Mouse (Mus musculus): ENCODE measurements at regions not wholly inside any gene's neighbourhood (a gene's known extent, or its start where the extent isn't known, plus 50 kb on each side); places are given as distances from the start of the nearest gene placed in this dataset.

DNA sequence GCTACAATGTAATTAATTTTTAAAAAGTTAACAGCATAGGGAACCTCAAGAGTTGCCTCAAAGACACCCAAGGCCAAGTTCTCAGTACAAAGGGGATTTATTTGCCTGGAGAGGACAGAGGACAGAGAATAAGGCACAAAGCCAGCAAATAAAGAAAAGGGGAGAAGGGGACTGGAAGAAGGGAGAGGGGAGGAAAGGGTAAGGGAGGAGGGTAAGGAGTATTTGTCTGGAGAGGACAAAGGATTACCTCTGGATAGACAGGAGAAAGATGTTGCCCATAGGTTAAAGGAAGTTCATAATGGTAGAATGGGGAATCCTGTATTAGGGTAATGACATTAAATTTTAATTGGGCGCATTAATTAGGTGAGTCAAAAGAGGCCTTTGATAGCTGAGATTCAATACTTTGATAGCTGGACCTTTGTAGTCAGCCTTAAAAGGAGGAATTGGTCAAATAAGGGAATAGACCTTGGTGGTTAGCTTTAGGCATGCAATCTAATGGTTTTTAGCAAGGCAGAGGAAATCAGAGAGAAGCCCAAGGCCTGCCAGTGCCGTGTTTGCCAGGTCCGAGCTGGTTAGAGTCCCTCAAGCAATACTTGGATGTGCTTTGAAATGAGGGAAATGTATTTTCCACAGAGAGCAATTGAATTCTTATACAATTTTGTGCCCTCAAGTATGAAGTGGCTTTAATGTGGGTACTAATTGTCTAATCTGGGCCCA, 164.8 kb upstream of the Gnpda2 start:
- Histone ChIP-seq H3K36me3 (no peaks in the 10 kb centered on the region), H3K4me2 (replicated peaks) (no peak overlapping the region), H3K9me3 (no peaks in the 10 kb centered on the region), H3K27ac (no peak overlapping the region), H3K9ac (no peak overlapping the region), H3K4me1 (replicated peaks) (no peaks in the 10 kb centered on the region), H3K4me3 (replicated peaks) (no peak overlapping the region), H3K27me3 (replicated peaks) (no peaks in the 10 kb centered on the region)
- WGBS = 90% methylated on average over 3 of the region's 3 CpGs
- ATAC-seq = no peak

DNA sequence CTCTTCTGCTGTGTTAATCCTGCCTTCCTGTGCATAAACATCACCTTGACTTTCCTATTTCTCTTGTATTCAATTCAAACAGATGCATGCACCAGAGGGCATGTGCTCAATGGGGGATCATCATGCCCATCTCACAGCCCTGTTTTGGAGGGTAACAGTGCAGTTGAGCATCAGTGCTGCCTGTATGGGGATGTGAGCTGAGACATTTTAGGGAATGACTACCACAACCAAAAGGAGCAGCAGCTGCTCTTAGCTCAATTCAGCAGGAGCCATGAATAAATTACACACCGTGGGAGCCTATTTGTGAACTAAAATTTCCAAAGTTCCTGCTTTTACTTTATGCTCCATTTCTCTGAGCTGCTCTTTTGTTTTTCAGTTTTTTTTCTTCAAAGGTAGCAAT, 164.2 kb upstream of the Gnpda2 start:
- 81% methylated on average over 1 of the region's 1 CpGs for WGBS
- H3K9me3 ChIP-seq = no peaks in the 10 kb centered on the region

DNA sequence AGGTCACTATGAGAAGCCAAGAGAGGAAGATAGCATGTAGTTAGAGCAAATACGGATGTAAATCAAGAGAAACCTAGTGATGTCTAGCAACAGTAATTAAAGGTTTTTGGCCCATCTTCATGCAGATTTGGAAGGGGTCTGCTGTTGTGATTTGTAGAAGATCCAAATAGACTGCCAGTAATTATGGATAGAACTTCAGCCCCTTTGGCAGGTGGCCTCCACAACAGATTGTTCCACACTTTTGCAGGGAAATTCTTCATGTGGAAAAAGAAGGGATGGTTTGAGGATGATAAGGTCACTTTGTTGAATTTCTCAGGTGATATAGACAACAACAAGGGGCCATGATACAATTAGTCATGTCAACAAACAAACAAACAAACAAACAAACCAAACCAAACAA, 148.4 kb upstream of the Gnpda2 start:
- Histone ChIP-seq H3K36me3 (no peaks in the 10 kb centered on the region), H3K4me1 (replicated peaks) (no peaks in the 10 kb centered on the region), H3K9me3 (no peaks in the 10 kb centered on the region), H3K9ac (no peak overlapping the region), H3K4me3 (replicated peaks) (no peak overlapping the region), H3K27ac (no peak overlapping the region), H3K4me2 (replicated peaks) (no peak overlapping the region), H3K27me3 (replicated peaks) (no peaks in the 10 kb centered on the region)
- 76% methylated on average over 1 of the region's 1 CpGs for WGBS
- ATAC-seq = no peak

More for the DNA sequence above, 164.2 kb upstream of the Gnpda2 start:
- H3K4me2 ChIP-seq (replicated peaks) = no peak overlapping the region
- H3K27me3 ChIP-seq (replicated peaks) = no peaks in the 10 kb centered on the region
- no peak overlapping the region for H3K4me3 ChIP-seq (replicated peaks)
- no peak overlapping the region for H3K9ac ChIP-seq
- no peaks in the 10 kb centered on the region for H3K4me1 ChIP-seq (replicated peaks)
- H3K27ac ChIP-seq = no peak overlapping the region
- no peaks in the 10 kb centered on the region for H3K36me3 ChIP-seq
- no peak for ATAC-seq

DNA sequence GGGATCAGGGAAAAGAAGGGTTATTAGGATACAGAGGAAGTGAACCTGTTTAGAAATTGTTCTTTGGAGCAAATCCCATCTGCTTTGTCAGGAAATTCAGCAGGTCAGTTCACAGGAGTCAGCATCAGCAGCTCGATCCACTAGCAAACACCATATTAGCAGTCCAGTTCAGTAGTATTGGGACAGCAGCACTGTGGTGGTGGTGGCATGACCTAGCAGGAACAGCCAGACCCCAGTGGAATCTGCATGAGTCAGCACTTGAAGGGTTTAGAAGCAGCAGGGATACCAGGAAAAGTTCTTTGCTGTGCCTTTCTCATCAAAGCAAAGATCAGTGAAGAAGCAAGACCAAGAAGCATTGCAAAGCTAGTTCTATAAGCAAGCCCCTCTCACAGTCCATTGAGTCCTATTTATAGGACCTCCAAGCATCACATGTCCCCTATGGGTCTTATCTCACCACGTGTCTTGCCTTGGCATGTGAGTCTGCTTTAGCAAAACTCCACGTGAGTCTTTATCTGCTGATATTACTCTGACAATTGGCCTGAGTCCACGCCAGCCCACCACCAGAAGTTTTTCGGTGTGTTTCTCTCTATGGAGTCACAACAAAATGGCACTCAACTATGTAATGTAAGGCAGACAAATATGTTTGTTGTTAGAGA, 129.3 kb upstream of the Gnpda2 start:
- H3K27me3 ChIP-seq (replicated peaks) = no peaks in the 10 kb centered on the region
- no peaks in the 10 kb centered on the region for H3K36me3 ChIP-seq
- no peak overlapping the region for H3K4me2 ChIP-seq (replicated peaks)
- H3K27ac ChIP-seq = no peak overlapping the region
- H3K9ac ChIP-seq = no peak overlapping the region
- no peaks in the 10 kb centered on the region for H3K9me3 ChIP-seq
- H3K4me3 ChIP-seq (replicated peaks) = no peak overlapping the region
- 81% methylated on average over 5 of the region's 5 CpGs for WGBS
- no peaks in the 10 kb centered on the region for H3K4me1 ChIP-seq (replicated peaks)
- ATAC-seq = no peak

DNA sequence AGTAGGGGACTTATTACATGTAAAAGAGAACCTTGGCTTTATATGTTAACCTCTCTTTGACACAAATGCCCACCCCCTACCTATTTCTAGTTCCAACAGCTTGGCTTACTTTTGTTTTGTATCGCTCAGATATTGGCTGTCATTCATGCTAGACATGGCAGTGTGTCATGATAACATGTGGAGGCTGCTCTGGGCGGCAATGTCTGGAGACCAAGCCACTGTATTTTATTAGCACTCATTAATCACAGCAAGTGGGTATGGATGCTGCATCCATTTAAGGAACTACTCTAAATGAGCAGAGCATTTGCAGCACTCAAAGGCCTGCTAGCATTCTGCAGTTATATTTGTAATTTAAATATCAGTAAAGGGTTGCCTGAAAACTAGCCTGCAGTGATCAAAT, 123.9 kb upstream of the Gnpda2 start:
- H3K4me1 ChIP-seq (replicated peaks) = no peaks in the 10 kb centered on the region
- no peaks in the 10 kb centered on the region for H3K36me3 ChIP-seq
- ATAC-seq = no peak
- no peak overlapping the region for H3K9ac ChIP-seq
- WGBS = 70% methylated on average over 2 of the region's 2 CpGs
- H3K4me2 ChIP-seq (replicated peaks) = no peak overlapping the region
- no peaks in the 10 kb centered on the region for H3K27me3 ChIP-seq (replicated peaks)
- H3K9me3 ChIP-seq = no peaks in the 10 kb centered on the region
- H3K27ac ChIP-seq = no peak overlapping the region
- no peak overlapping the region for H3K4me3 ChIP-seq (replicated peaks)

DNA sequence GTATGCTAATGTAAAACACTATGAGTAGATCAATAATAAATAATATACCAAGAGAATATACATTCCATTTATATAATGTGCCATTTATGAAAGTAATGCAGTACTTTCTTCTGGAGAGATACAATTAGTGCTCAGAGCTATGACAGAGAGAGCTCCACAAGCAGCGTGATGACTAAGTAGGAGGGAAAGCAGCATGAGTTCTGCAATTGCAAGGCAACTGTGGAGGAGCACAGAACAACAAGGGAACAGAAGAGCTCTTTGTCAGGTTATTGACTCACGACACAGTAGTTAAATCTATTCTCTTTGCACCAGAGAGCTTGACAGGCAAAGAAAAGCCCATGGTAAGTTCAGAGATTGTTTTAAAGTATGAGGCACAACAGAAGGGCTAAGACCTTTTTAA, 115.0 kb upstream of the Gnpda2 start:
- Histone ChIP-seq H3K27me3 (replicated peaks) (no peaks in the 10 kb centered on the region), H3K36me3 (no peaks in the 10 kb centered on the region), H3K9me3 (no peaks in the 10 kb centered on the region), H3K4me1 (replicated peaks) (no peaks in the 10 kb centered on the region), H3K27ac (no peak overlapping the region), H3K4me2 (replicated peaks) (no peak overlapping the region), H3K4me3 (replicated peaks) (no peak overlapping the region), H3K9ac (no peak overlapping the region)
- 52% methylated on average over 2 of the region's 2 CpGs for WGBS
- ATAC-seq = no peak

DNA sequence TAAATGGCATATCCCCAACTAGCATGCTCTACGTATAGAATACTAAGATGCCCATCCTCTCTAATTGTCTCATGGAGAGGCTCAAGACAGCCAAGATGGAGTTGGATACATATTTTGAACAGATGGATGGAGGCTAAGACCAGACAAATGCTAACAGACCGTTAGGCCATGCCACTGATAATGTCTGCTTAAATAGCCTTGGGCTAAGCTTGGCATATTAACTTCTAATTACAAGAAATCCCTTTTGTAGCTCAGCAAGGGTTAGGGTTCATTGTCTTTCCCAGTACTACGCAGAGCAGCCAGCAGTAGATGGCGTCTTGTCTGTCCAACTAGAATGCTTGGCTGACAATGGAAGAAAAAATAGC, 113.0 kb upstream of the Gnpda2 start:
- 72% methylated on average over 4 of the region's 4 CpGs for WGBS
- no peak overlapping the region for H3K9ac ChIP-seq
- no peak for ATAC-seq

DNA sequence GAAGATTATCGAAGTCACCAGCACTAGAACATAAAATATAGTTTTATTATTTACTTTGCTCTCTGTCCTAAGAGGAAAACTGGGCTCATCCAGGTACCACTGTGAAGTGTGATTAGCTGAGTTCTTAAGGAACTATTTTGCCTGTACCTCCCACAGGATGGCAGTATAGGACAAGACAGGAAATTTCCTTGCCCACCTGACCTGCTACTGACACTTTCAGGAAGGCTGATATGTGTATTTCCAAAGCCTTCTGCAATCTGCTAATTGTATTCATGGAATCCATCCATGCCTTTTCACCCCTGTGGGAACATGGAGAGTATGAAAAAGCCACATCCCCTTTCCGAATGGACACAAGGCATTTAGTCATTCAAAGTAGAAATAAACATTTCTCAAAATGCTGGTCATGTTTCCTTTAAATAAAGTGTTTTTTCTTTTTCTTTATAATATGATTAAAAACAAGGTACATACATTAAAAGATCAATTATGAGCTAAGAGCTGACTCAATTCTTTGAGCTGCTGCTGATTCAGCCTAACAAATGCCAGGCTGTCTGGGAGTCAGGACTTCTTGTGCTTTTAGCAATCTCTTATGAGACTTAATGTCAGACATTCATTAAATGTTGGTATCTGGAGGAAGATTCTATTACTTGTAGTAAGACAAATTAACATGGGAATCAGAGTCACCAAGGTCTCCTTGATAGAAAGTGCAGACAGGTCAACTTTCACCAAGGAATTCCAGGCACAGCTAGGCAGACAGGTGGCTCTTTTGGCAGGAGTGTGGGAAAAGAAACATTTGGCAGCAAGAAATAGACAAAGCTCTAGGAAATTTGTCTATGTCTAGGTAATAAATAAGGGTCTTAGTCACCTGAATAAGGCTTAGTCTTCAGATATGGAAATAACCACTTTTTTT, 112.4 kb upstream of the Gnpda2 start:
- no peaks in the 10 kb centered on the region for H3K9me3 ChIP-seq
- no peak overlapping the region for H3K4me3 ChIP-seq (replicated peaks)
- 67% methylated on average over 2 of the region's 2 CpGs for WGBS
- H3K27ac ChIP-seq = no peak overlapping the region
- no peak overlapping the region for H3K9ac ChIP-seq
- no peaks in the 10 kb centered on the region for H3K4me1 ChIP-seq (replicated peaks)
- no peaks in the 10 kb centered on the region for H3K27me3 ChIP-seq (replicated peaks)
- H3K4me2 ChIP-seq (replicated peaks) = no peak overlapping the region
- ATAC-seq = no peak
- H3K36me3 ChIP-seq = no peaks in the 10 kb centered on the region

More for the DNA sequence above, 113.0 kb upstream of the Gnpda2 start:
- H3K4me3 ChIP-seq (replicated peaks) = no peak overlapping the region
- H3K27me3 ChIP-seq (replicated peaks) = no peaks in the 10 kb centered on the region
- no peak overlapping the region for H3K4me2 ChIP-seq (replicated peaks)
- no peaks in the 10 kb centered on the region for H3K9me3 ChIP-seq
- H3K36me3 ChIP-seq = no peaks in the 10 kb centered on the region
- no peaks in the 10 kb centered on the region for H3K4me1 ChIP-seq (replicated peaks)
- no peak overlapping the region for H3K27ac ChIP-seq

DNA sequence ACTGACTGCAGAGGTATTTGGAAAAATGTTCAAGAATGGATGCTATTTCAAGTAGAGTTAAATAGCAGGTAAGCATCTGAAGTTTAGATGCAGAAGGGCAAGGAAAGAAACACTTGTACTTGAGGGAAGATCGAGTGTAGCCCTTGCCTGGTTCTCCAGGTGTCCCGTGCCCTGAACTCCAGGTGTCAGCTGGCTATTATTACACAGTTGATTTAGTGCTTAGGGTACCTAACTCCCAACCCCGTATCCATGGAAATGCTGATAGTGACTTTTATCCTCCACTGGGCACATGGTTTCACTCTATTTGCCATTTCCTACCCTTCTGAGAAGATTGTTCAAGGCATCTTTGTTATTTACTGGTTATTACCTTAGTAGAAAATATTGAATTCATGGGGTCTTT, 86.6 kb upstream of the Gnpda2 start:
- Histone ChIP-seq H3K27me3 (replicated peaks) (no peaks in the 10 kb centered on the region), H3K9me3 (no peaks in the 10 kb centered on the region), H3K4me1 (replicated peaks) (no peaks in the 10 kb centered on the region), H3K4me2 (replicated peaks) (no peak overlapping the region), H3K9ac (no peak overlapping the region), H3K27ac (no peak overlapping the region), H3K36me3 (no peaks in the 10 kb centered on the region), H3K4me3 (replicated peaks) (no peak overlapping the region)
- peak; percentile 74 for ATAC-seq
- 49% methylated on average over 3 of the region's 3 CpGs for WGBS

DNA sequence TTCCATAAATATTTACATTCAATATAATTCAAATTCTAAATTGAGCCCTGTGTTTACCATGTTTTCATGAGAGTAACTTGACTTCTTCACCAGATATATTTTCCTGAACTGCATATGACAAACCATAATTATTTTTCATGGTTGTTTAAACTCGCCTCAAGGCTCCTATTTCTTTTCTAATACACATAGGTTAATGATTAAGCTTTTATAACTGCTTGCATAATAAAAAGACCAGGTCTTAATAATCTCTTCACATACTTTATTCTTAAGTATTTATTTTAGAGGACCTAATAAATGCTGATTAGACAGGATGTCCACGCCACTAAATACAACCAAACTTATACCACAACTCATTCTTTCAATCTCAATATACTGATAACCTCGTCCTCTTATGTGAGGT, 86.1 kb upstream of the Gnpda2 start:
- peak; percentile 72 for ATAC-seq
- H3K9ac ChIP-seq = no peak overlapping the region
- no peak overlapping the region for H3K27ac ChIP-seq
- H3K27me3 ChIP-seq (replicated peaks) = no peaks in the 10 kb centered on the region
- no peaks in the 10 kb centered on the region for H3K36me3 ChIP-seq
- H3K4me2 ChIP-seq (replicated peaks) = no peak overlapping the region
- 59% methylated on average over 3 of the region's 3 CpGs for WGBS
- no peaks in the 10 kb centered on the region for H3K9me3 ChIP-seq
- no peak overlapping the region for H3K4me3 ChIP-seq (replicated peaks)
- no peaks in the 10 kb centered on the region for H3K4me1 ChIP-seq (replicated peaks)

DNA sequence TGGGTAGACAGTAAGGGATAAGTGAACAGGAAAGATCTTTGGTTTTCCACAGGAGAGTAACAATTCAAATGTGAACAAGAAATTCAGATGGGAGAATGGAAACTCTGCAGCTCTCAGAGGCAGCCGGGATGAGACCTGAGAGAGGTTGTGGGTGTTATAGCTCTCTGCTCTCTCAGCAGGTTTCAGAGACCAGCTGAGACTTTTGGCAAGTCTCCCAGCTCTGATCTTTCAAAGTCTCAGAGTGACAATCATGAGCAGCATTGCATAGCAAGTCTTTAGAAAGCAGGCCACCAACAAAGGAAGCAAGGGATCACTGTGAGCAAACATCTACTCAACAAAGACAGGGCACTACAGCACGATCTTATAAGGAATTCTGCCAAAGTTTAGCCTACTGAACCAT, 73.4 kb upstream of the Gnpda2 start:
- 62% methylated on average over 2 of the region's 2 CpGs for WGBS
- Histone ChIP-seq H3K4me1 (replicated peaks) (no peaks in the 10 kb centered on the region), H3K4me2 (replicated peaks) (no peak overlapping the region), H3K4me3 (replicated peaks) (no peak overlapping the region), H3K27me3 (replicated peaks) (no peaks in the 10 kb centered on the region), H3K9me3 (no peaks in the 10 kb centered on the region), H3K36me3 (no peaks in the 10 kb centered on the region), H3K27ac (no peak overlapping the region), H3K9ac (no peak overlapping the region)
- ATAC-seq = no peak

DNA sequence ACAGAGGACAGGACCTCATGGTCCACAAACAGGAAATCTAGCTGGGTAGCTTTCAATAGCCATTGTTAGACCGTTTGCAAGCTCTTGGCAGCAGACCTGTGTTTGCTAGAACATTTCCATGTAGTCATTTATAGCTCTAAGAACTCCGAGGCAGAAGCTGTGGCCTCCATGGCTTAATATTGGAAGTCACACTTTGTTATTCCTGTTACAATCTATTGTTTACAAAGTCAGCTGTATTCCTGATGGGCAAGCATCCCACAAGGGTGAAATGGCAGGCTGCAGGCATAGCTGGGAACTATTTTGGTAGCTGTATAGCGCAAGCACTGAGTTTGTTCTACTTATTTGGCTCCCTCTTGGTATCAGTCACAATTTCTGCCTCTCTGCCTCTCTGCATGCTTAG, 71.8 kb upstream of the Gnpda2 start:
- Histone ChIP-seq H3K4me2 (replicated peaks) (no peak overlapping the region), H3K9me3 (no peaks in the 10 kb centered on the region), H3K27me3 (replicated peaks) (no peaks in the 10 kb centered on the region), H3K4me3 (replicated peaks) (no peak overlapping the region), H3K36me3 (no peaks in the 10 kb centered on the region), H3K9ac (no peak overlapping the region), H3K4me1 (replicated peaks) (no peaks in the 10 kb centered on the region), H3K27ac (no peak overlapping the region)
- ATAC-seq = no peak
- 68% methylated on average over 3 of the region's 3 CpGs for WGBS
